Mouse (Mus musculus): ENCODE data around the gene Cfap73. TPM values are rescaled to one million over a fixed set of nuclear protein-coding genes. Genes with fewer than 3 reads are reported as not detected.

Cfap73 gene
- total RNA-seq, 2 experiments from 2014 or later: 0.52 TPM; not detected in 1

GRCm38 (mm10) chr5:120607335-120607734 is 26.7 kb downstream of the Cfap73 start:
- Histone ChIP-seq H3K4me3 (no peak overlapping the region), H3K27ac (no peak overlapping the region)
- no peak for TF ChIP-seq CTCF (IDR thresholded peaks at IDR 0.05)
- no peak for DNase-seq (ENCODE audit: extremely low spot score in 1 of 2, low spot score in 2 of 2)
- intact Hi-C loops (cut with DNase I): loop anchor here (10.0 kb wide), 1 partner anchor 473 kb away; no protein-coding TSS in a partner anchor

DNA sequence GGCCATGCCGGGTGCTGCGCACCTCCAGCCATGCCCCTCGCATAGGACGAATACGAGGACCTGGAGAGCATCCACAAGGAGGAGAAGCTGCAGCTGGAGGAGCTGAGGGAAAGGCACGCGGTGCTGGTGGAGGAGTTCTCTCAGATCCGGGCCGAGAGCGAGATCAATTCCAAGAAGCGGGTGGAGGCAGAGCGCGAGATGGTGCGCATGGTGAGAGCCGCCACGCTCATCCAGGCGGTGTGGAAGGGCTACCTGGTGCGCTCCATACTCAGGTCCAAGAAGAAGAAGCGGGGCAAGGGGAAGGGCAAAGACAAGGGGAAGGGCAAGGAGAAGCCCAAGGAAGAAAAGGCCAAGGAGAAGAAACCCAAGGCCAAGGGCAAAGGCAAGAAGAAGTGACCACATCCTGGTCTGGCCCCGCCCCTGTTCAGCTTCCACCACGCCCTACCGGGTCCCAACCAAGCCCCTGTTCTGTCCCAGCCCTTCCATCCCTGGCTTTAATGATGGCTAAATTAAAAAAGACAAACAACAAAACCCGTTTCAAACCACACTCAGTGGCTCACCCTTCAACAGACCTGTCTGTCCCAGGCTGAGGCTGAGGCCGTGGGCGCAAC is 27.3 kb downstream of the Cfap73 start:
- Histone ChIP-seq H3K27ac (no peak overlapping the region), H3K4me3 (no peak overlapping the region)
- intact Hi-C loops (cut with DNase I): loop anchor here (10.0 kb wide), 1 partner anchor 472 kb away; no protein-coding TSS in a partner anchor
- peak in 1 of 2 experiments; percentile 16 for DNase-seq (ENCODE audit: extremely low spot score in 1 of 2, low spot score in 2 of 2)
- no peak for TF ChIP-seq CTCF (IDR thresholded peaks at IDR 0.05)

DNA sequence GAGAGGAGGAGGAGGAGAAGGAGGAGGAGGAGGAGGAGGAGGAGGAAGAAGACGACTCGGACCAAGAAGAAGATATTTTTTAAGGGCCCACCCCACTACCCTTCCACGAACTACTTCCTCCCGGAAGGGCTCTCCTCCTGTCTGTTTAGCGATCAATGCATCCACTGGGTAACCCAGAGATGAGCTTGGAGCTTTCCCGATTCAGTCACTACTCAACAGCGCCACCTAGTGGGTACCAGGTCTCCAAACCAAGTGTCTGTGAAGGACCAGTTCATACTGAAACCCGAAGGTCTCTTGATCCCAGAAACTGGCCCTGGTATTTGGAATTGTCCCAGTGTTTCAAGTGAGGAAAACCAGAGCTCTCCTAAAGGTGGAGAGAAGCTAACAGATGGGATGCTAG is 28.3 kb downstream of the Cfap73 start:
- peak; percentile 89 for TF ChIP-seq CTCF (IDR thresholded peaks at IDR 0.05)
- no peak overlapping the region for H3K27ac ChIP-seq

DNA sequence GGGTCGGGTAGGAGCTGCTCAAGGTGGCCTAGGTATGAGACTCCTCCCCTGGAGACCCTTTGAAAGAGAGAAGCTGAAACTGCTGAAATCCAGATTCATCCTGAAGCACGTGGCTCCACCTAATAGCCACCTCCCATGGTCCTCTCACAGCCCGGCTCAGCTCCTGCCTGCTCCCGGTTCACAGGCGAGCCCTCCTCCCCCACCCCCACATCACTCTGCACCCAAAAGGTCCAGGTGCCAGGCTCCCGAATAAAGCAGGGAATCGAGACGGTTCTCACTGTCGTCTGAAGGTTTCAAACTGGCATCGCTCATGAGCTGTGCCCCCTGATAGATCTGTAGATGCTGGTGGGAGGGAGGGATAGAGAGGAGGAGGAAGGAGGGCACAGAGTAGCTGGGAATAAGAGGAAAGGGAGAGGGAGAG is 28.8 kb downstream of the Cfap73 start:
- Histone ChIP-seq H3K4me3 (peak overlapping the region; percentile 36), H3K27ac (peak overlapping the region; percentile 36; the same call in 1 of the 2 replicates)
- no peak for TF ChIP-seq CTCF (IDR thresholded peaks at IDR 0.05)
- intact Hi-C loops (cut with DNase I): loop anchor here (1.0 to 10.0 kb wide), 2 partner anchors 100 to 470 kb away; no protein-coding TSS in a partner anchor
- peak in 1 of 2 experiments; percentile 19 for DNase-seq (ENCODE audit: extremely low spot score in 1 of 2, low spot score in 2 of 2)

More for the DNA sequence above, 28.3 kb downstream of the Cfap73 start:
- H3K4me3 ChIP-seq: no peak overlapping the region
- peak; percentile 88 to 89 for DNase-seq (ENCODE audit: extremely low spot score in 1 of 2, low spot score in 2 of 2)
- intact Hi-C loops (cut with DNase I): loop anchor here (1.0 to 10.0 kb wide), 2 partner anchors 100 to 471 kb away; no protein-coding TSS in a partner anchor

- DNase-seq (ENCODE audit: extremely low spot score in 1 of 2, low spot score in 2 of 2): peak; percentile 80 to 83
- TF ChIP-seq CTCF (IDR thresholded peaks at IDR 0.05): peak; percentile 64
- Histone ChIP-seq H3K27ac (peak overlapping the region; percentile 36; the same call in 1 of the 2 replicates), H3K4me3 (peak overlapping the region; percentile 36)
- intact Hi-C loops (cut with DNase I): loop anchor here (1.0 to 10.0 kb wide), 2 partner anchors 100 to 470 kb away; no protein-coding TSS in a partner anchor
Observed at GRCm38 (mm10) chr5:120604839-120605238, 29.2 kb downstream of the Cfap73 start.

- Histone ChIP-seq H3K4me3 (no peak overlapping the region), H3K27ac (no peak overlapping the region)
- DNase-seq (ENCODE audit: extremely low spot score in 1 of 2, low spot score in 2 of 2): no peak
- TF ChIP-seq CTCF (IDR thresholded peaks at IDR 0.05): no peak
- intact Hi-C loops (cut with DNase I): loop anchor here (10.0 kb wide), 1 partner anchor 469 kb away; no protein-coding TSS in a partner anchor
Observed at GRCm38 (mm10) chr5:120603515-120603914, 30.5 kb downstream of the Cfap73 start.

DNA sequence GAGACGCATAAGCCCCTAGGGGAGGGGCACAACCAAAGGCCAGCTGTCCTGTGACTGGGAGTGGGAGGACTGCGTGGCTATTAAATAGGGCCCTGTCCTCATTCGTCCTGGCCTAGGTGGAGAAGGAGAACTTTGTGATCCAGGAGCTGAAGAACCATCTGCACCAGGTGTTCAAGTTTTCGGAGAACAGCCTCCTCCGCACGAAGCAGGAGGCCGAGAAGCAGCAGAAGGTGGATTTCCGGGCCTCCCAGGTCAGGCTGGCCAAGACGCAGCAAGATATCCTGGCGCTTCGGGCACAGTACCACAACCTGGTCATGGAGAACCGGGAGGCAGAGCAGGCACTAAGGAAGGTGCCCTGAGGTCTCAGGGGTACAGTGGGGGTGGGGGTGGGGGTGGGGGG is 31.8 kb downstream of the Cfap73 start:
- no peak for DNase-seq (ENCODE audit: extremely low spot score in 1 of 2, low spot score in 2 of 2)
- TF ChIP-seq CTCF (IDR thresholded peaks at IDR 0.05): no peak
- intact Hi-C loops (cut with DNase I): loop anchor here (10.0 kb wide), 1 partner anchor 467 kb away; no protein-coding TSS in a partner anchor
- H3K4me3 ChIP-seq: no peak overlapping the region
- no peak overlapping the region for H3K27ac ChIP-seq

DNA sequence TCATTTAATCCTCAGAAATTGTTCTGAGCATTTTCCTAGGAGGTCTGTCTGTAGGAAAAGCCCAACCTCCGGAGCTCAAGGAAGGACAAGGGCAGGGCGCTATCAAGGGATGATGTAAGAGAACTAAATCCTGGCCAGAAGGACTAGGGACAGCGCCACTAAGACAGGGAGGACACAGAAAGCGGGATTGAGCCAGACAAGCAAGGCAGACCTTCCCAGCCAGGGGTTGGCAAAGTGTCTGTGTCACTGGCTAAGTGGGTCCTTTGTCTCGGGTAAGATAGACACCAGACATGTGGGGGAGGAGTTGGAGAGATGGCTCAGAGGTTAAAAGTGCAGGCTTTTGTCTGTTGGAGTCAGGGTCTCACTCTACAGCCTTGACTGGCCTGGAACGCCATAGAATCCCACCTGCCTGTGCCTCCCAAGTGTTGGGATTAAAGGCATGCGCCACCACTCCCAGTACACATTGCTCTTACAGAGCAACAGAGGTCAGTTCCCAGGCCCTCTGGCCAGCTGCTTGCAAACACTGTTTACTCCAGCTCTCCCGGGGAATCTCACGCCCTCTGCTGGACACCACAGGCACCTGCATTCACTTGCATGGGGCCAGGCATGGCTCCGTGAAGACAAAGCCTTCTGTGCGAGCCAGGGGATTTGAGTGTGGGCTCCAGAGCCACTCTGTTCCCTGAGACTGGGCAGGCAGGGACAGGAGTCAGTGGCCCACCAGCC is 32.9 kb downstream of the Cfap73 start:
- intact Hi-C loops (cut with DNase I): loop anchor here (10.0 kb wide), 1 partner anchor 466 kb away; no protein-coding TSS in a partner anchor
- H3K4me3 ChIP-seq: no peak overlapping the region
- H3K27ac ChIP-seq: no peak overlapping the region
- DNase-seq (ENCODE audit: extremely low spot score in 1 of 2, low spot score in 2 of 2): no peak
- peak; percentile 40 for TF ChIP-seq CTCF (IDR thresholded peaks at IDR 0.05)

DNA sequence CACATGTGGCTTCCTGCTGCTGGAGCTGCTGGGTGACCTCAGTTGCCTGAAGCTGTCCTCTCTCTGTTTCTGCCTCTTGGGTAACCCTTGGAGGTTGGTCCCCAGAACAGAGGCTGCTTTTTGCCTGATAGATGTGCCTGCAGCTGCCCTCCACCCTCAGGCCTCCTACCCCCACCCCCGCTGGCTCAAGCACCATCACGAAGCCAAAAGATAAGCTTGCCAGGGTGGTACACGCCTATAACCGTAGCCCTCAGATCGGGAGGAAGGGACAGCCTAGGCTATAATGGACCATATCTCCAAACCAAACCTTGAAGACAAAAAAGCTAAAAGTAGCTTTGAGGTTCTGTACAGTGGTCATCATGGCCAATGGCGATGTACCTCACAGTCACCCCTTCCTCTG is 34.4 kb downstream of the Cfap73 start:
- no peak for DNase-seq (ENCODE audit: extremely low spot score in 1 of 2, low spot score in 2 of 2)
- Histone ChIP-seq H3K4me3 (no peak overlapping the region), H3K27ac (no peak overlapping the region)
- TF ChIP-seq CTCF (IDR thresholded peaks at IDR 0.05): no peak
- intact Hi-C loops (cut with DNase I): loop anchor here (10.0 kb wide), 1 partner anchor 465 kb away; no protein-coding TSS in a partner anchor

- TF ChIP-seq CTCF (IDR thresholded peaks at IDR 0.05): no peak
- no peak for DNase-seq (ENCODE audit: extremely low spot score in 1 of 2, low spot score in 2 of 2)
- Histone ChIP-seq H3K4me3 (no peak overlapping the region), H3K27ac (no peak overlapping the region)
- intact Hi-C loops (cut with DNase I): no loop called here
Observed at GRCm38 (mm10) chr5:120594485-120594884, 39.5 kb downstream of the Cfap73 start.

GRCm38 (mm10) chr5:120592141-120592540 is 41.9 kb downstream of the Cfap73 start:
- TF ChIP-seq CTCF (IDR thresholded peaks at IDR 0.05): peak; percentile 47
- intact Hi-C loops (cut with DNase I): no loop called here
- no peak for DNase-seq (ENCODE audit: extremely low spot score in 1 of 2, low spot score in 2 of 2)
- no peak overlapping the region for H3K4me3 ChIP-seq
- no peak overlapping the region for H3K27ac ChIP-seq
